Mouse (Mus musculus) brain, adult 10 weeks (tissue): ENCODE results near the gene Stat1. TPM values are rescaled to one million over a fixed set of nuclear protein-coding genes. Genes with fewer than 3 reads are reported as not detected.

ENCODE experiments used
- polyA plus RNA-seq: library from polyadenylated mRNA; stranded (reverse); fragments of 350-450 nt; fragmentation: Illumina TruSeq; extraction: RNeasy Lipid Tissue Mini Kit (QIAGEN cat#74804); gene quantifications from one replicate; pipeline ENCODE4 v1.2.3, GENCODE M21; 2015; ENCODE audit warnings: low read depth, low replicate concordance

Stat1 gene
- polyA plus RNA-seq: 15.9 TPM

DNA sequence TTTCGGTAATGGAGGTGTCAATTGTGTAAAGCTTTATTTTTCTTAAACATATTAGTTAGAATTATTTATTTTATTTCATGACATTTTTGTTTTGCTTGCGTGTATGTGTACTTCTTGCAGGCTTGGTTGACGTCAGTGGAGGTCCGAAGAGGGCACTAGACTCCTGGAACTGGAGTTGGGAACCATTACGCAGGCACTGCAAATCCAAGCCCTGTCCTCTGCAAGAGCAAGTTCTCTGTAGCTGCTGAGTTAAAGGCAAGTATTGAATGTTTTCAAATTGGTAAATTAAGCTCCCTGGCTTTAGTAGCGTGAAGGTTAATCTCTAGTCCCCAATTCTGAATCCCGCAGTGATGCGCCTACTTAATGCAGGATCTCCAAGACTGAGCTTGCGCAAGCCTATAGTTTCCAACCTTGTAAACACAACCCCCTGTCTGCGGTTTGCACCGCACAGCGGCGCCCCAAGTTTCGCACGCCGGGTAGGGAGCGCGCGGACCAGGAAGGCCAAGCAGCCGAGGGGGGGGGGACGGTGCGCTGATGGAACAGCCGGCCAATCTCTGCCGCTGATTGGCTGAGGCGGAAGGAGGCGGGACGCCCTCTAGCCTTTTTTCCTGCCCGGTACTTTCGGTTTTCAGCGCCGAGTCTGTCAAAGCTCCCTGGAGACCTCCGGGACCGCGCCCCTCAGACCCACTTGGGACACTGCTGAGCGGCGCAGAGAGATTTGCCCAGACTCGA, at the start of gene Stat1:
TSS of gene Stat1 (plus strand) at position 581 of the 732 bp plus-strand sequence.

Other genes with a start within 250 kb of the Stat1 start
- 21.9 TPM for gene Myo1b, start 203.4 kb upstream of the Stat1 start, polyA plus RNA-seq
- gene Stat4, start 132.3 kb upstream of the Stat1 start, polyA plus RNA-seq: 1.8 TPM
- gene Gls, start 113.8 kb downstream of the Stat1 start, polyA plus RNA-seq: 219 TPM